Mouse (Mus musculus): ENCODE data around the gene Traf4.
"Not testable (repeated sequence)": the region's sequence is repeated elsewhere in the genome, so short reads cannot be mapped to it uniquely, and the experiment has no call there.

Traf4 gene

GRCm38 (mm10) chr11:78164924-78165760, at the start of gene Traf4:
Gene Traf4, minus strand, starts transcription at chr11:78165589.
- DNase-seq (ENCODE audit: low read depth, low spot score): peak; percentile 91

GRCm38 (mm10) chr11:78213086-78213817, 47.9 kb upstream of the Traf4 start:
- no peak for DNase-seq (ENCODE audit: low read depth, low spot score)

GRCm38 (mm10) chr11:78211513-78211912, 46.1 kb upstream of the Traf4 start:
- DNase-seq (ENCODE audit: low read depth, low spot score): no peak

- DNase-seq (ENCODE audit: low read depth, low spot score): no peak
These were observed 45.2 kb upstream of the Traf4 start for GRCm38 (mm10) chr11:78210615-78211014.

- DNase-seq (ENCODE audit: low read depth, low spot score): no peak
These were observed 44.5 kb upstream of the Traf4 start for GRCm38 (mm10) chr11:78209886-78210285.

- no peak for DNase-seq (ENCODE audit: low read depth, low spot score)
These were observed 41.8 kb upstream of the Traf4 start for GRCm38 (mm10) chr11:78207190-78207589.

- DNase-seq (ENCODE audit: low read depth, low spot score): no peak
These were observed 40.2 kb upstream of the Traf4 start for GRCm38 (mm10) chr11:78205361-78206206.

GRCm38 (mm10) chr11:78204287-78204686, 38.9 kb upstream of the Traf4 start:
- no peak for DNase-seq (ENCODE audit: low read depth, low spot score)

- DNase-seq (ENCODE audit: low read depth, low spot score): no peak
These were observed 37.0 kb upstream of the Traf4 start for GRCm38 (mm10) chr11:78202372-78202771.

GRCm38 (mm10) chr11:78195101-78195863, 29.9 kb upstream of the Traf4 start:
- DNase-seq (ENCODE audit: low read depth, low spot score): peak; percentile 25

GRCm38 (mm10) chr11:78194411-78195100, 29.2 kb upstream of the Traf4 start:
- peak; percentile 95 for DNase-seq (ENCODE audit: low read depth, low spot score)

GRCm38 (mm10) chr11:78193113-78193512, 27.7 kb upstream of the Traf4 start, which contains the start of gene Proca1:
Gene Proca1, plus strand, starts transcription at chr11:78193392.
- no peak for DNase-seq (ENCODE audit: low read depth, low spot score)

GRCm38 (mm10) chr11:78190041-78190440, 24.7 kb upstream of the Traf4 start:
- DNase-seq (ENCODE audit: low read depth, low spot score): peak; percentile 39

- DNase-seq (ENCODE audit: low read depth, low spot score): peak; percentile 91
These were observed 24.0 kb upstream of the Traf4 start for GRCm38 (mm10) chr11:78189234-78190040.

GRCm38 (mm10) chr11:78188331-78189233, 23.2 kb upstream of the Traf4 start, which contains the start of gene Rab34:
Gene Rab34, plus strand, starts transcription at chr11:78188430.
- peak; percentile 85 for DNase-seq (ENCODE audit: low read depth, low spot score)

- not testable (repeated sequence) for DNase-seq (ENCODE audit: low read depth, low spot score)
These were observed 19.3 kb upstream of the Traf4 start for GRCm38 (mm10) chr11:78184702-78185101.

GRCm38 (mm10) chr11:78183884-78184514, 18.6 kb upstream of the Traf4 start:
- peak; percentile 51 for DNase-seq (ENCODE audit: low read depth, low spot score)
